Mouse (Mus musculus) layer of hippocampus, adult 18-20 months (tissue): ENCODE results near the gene Baiap2l2. TPM values are rescaled to one million over a fixed set of nuclear protein-coding genes. Genes with fewer than 3 reads are reported as not detected.

Experiments used
- DNase-seq, 2 experiments: peaks; one replicate each; pipeline ENCODE4 v3.0.0; 2022; ENCODE audit warnings: low spot score in 2 of 2
- total RNA-seq, 2 experiments: library from RNA; stranded (reverse); gene quantifications; 2 replicates each; pipeline ENCODE4 v1.2.3; 2021

Gene Baiap2l2
- total RNA-seq, 2 experiments from 2014 or later, result 1.9 to 4.8 TPM

DNA sequence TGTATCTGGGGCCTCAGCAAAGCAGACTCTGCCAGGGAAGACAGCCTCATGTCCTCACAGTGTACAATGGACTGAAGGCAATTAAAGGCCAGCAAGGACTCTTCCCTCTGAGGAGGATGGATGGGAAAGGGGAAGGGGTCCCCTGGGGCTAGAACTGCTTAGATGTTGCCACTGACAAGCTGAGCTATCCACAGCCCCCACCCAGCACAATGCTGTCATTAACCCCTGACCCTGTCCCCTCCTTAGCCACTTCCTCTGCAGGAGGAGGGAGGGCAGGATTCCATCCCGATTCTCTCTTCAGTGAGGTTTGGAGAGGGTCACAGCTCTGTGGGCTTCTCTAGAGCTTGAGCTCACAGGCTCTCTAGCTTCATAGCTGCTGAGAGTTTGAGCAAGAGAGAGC lies 65.8 kb downstream of the Baiap2l2 start:
- DNase-seq, result no peak

DNA sequence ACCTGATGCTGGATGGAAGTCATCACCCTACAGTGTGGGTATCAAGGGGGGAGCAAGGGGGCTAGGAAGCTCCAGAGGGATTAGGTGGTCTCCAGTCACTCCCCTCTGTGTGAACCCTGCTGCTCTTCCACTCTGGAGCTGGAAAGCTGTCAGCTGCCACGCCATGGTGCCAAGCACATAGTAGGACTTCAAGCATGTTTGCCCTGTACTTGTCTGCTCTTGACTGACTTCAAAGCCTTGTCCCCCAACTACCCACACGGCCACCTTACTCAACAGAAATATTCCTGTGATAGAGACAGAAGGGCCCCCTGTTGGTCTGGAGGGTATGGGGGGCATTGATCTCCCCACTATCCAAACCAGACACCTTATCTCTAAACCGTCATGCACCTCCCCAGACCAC lies 69.1 kb downstream of the Baiap2l2 start:
- no peak for DNase-seq

DNA sequence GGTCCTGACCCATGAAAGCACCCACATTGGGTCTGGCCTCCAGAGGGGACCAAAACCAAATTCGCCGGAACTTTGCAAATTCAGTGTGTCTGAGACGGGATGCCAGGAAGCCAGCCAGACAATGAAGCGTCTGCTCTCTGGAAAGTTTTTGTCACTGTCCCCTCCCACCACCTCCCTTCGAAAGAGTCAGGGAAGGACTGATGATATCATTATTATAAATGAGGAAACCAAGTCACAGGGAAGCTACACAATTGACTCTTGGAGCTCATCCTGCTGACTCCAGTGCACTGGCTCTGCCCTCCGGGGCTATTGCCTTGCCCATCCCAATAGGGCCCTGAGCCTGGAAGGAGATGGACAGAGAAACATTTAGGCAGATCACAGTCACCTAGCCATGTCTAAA lies 71.7 kb downstream of the Baiap2l2 start:
- DNase-seq, result no peak

DNA sequence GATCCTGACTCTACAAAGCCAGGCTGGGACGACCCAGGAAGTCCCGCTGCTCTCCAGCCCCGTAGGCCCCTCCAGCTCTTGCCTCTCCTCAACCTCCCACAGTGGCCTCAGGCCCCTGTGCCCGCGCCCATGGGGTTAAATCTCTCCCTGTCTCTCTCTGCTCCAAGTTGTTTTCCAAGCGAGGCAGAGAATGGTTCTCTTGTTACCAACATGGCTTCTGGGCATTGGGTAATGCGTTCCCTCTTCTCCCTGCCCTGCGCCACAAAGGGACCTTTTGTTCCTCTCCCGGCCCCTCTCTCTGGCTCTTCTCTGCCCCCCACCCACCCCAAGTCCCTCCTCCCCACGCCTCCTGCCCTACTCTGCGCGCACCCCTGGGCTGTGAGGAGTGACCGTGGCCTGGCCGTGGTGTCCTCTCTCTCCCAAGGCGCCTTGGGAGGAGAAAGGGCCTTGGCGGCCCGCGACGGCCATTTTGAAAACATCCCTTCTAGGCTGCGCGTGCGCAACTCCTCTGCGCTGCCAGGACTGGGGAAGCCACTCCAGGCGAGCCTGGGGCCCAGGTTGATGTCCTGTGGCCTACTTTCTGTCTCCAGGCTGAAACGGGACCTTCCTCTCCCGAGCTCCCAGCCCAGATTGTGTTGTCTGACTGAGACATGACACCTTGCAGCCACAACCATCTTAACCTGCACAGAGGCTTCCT lies 72.4 kb downstream of the Baiap2l2 start:
- peak in 1 of 2 experiments; percentile 39 for DNase-seq

DNA sequence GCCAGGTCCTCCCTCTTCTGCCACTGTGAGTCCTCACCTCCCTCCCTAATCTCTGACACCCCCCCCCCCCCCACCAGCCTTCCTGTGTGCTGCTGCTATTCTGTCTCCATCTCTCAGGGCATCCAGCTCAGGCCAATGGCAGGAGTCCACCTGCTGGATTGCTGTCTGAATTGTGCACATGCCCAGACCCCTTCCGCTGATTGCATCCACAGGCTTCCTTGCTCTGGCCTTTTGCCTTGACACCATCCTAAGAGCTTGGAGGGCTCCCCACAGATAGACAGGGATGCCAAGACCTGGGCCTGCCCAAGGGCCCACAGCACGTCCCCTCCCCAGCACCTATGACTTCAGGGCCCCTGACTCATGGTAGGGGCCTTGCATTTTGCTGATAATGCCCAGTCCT lies 75.0 kb downstream of the Baiap2l2 start:
- no peak for DNase-seq

DNA sequence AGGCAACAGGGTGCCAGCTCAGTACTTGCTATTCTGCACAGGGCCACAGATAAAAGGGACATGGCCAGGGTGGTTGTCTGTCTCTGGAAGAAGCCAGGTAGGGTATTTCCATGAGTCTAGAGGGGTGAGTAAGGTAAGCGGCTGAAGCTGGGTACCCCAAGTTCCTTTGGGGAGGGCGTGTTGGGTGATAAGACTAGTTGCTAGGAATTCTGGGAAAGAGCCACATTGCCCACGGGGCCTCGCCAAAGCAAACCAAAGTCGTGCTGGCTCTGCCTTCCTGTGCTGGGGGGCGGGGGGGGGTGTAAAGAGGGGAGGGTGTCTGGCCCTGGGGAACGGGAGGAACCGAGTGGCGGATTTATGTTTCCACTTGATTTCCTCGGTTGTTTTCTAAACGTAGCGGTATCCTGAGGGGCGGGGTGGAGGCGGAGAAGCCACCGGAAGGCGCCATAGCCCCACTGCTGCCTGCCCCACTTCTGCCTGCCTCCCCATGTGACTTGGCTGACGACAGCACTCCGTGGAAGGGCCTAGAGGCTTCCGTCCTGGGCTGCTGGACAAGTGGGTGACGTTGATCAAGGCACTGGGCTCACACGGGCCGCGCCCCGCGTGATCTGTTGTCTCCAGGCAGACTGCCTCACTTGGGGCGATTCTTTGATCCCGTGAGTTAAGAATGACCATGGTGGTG lies 76.4 kb downstream of the Baiap2l2 start:
- DNase-seq, result peak in 1 of 2 experiments; percentile 54

DNA sequence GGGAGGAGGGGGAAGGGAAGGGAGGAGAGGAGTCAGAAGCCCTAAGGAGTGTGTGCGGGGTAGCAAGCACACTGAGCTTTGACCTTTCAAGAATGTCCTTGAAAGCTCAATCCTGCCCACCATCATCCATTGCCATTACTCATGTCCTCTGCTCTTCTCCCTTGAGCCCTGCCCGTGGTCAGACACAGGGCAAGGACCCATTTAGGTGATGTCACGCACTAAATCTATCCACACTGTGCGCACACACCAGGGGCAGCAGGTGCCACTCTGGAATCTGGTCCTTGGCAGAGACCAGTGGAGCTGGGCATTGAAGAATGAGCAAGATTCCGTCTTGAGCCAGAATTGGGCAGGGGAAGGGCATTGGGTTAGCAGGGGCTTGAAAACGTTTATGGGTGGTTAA lies 77.1 kb downstream of the Baiap2l2 start:
- DNase-seq, result no peak

Other genes with a start within 250 kb of the Baiap2l2 start
- under 1 TPM in 1 of 2 experiments, not detected in 1; 0.42 TPM for gene Galr3, start 243.7 kb downstream of the Baiap2l2 start, total RNA-seq
- gene Ankrd54, start 222.6 kb downstream of the Baiap2l2 start, total RNA-seq, result 10 to 100 TPM; 18.0 to 22.7 TPM
- gene Eif3l, start 210.4 kb downstream of the Baiap2l2 start, total RNA-seq, result 10 to 100 TPM; 71.5 to 71.8 TPM
- gene Micall1, start 176.6 kb downstream of the Baiap2l2 start, total RNA-seq, result 10 to 100 TPM; 33.9 to 35.3 TPM
- 100 to 1,000 TPM; 108 to 109 TPM for gene Polr2f, start 144.5 kb downstream of the Baiap2l2 start, total RNA-seq
- 10 to 100 TPM in 1 of 2 experiments, 1 to 10 TPM in 1; 9.2 to 12.4 TPM for gene 1700088E04Rik, start 144.3 kb downstream of the Baiap2l2 start, total RNA-seq
- 10 to 100 TPM; 32.0 to 35.9 TPM for gene Sox10, start 120.3 kb downstream of the Baiap2l2 start, total RNA-seq
- gene Pick1, start 56.4 kb downstream of the Baiap2l2 start, total RNA-seq, result 10 to 100 TPM; 44.4 to 46.4 TPM
- gene Gm49486, start 56.1 kb downstream of the Baiap2l2 start, total RNA-seq, result under 1 TPM in 1 of 2 experiments, not detected in 1; 0.28 TPM
- under 1 TPM; 0.18 to 0.25 TPM for gene Slc16a8, start 30.8 kb downstream of the Baiap2l2 start, total RNA-seq
- gene Pla2g6, start 42.9 kb upstream of the Baiap2l2 start, total RNA-seq, result 10 to 100 TPM; 23.0 to 23.1 TPM
- gene Maff, start 61.1 kb upstream of the Baiap2l2 start, total RNA-seq, result 1 to 10 TPM; 2.1 TPM
- 10 to 100 TPM; 55.0 to 57.9 TPM for gene Tmem184b, start 118.0 kb upstream of the Baiap2l2 start, total RNA-seq
- 100 to 1,000 TPM in 1 of 2 experiments, 10 to 100 TPM in 1; 95.9 to 109 TPM for gene Csnk1e, start 170.0 kb upstream of the Baiap2l2 start, total RNA-seq
- gene Kcnj4, start 219.7 kb upstream of the Baiap2l2 start, total RNA-seq, result 10 to 100 TPM; 87.2 to 88.5 TPM
- under 1 TPM; 0.45 to 0.53 TPM for gene Kdelr3, start 230.9 kb upstream of the Baiap2l2 start, total RNA-seq